Mouse (Mus musculus): Measurements from ENCODE around the gene Col4a2. TPM values are rescaled to one million over a fixed set of nuclear protein-coding genes. Genes with fewer than 3 reads are reported as not detected.

Gene Col4a2
- total RNA-seq, 2 experiments from 2014 or later: 46.4 to 57.3 TPM

- DNase-seq: no peak
Observed at GRCm38 (mm10) chr8:11327298-11327697, 14.7 kb downstream of the Col4a2 start.

GRCm38 (mm10) chr8:11327722-11328417, 15.3 kb downstream of the Col4a2 start:
- no peak for DNase-seq

GRCm38 (mm10) chr8:11331561-11331960, 19.0 kb downstream of the Col4a2 start:
- DNase-seq: no peak

GRCm38 (mm10) chr8:11333746-11334145, 21.1 kb downstream of the Col4a2 start:
- no peak for DNase-seq

GRCm38 (mm10) chr8:11334493-11334892, 21.9 kb downstream of the Col4a2 start:
- no peak for DNase-seq

GRCm38 (mm10) chr8:11335238-11335637, 22.6 kb downstream of the Col4a2 start:
- no peak for DNase-seq

- no peak for DNase-seq
Observed at GRCm38 (mm10) chr8:11336346-11336745, 23.7 kb downstream of the Col4a2 start.

GRCm38 (mm10) chr8:11337642-11338041, 25.0 kb downstream of the Col4a2 start:
- DNase-seq: no peak

GRCm38 (mm10) chr8:11338507-11338906, 25.9 kb downstream of the Col4a2 start:
- no peak for DNase-seq

GRCm38 (mm10) chr8:11340310-11341110, 27.9 kb downstream of the Col4a2 start:
- no peak for DNase-seq

GRCm38 (mm10) chr8:11341111-11341566, 28.5 kb downstream of the Col4a2 start:
- DNase-seq: no peak

GRCm38 (mm10) chr8:11344459-11344858, 31.9 kb downstream of the Col4a2 start:
- no peak for DNase-seq

GRCm38 (mm10) chr8:11346225-11346624, 33.6 kb downstream of the Col4a2 start:
- no peak for DNase-seq

- DNase-seq: no peak
Observed at GRCm38 (mm10) chr8:11347699-11348098, 35.1 kb downstream of the Col4a2 start.

GRCm38 (mm10) chr8:11348622-11349021, 36.0 kb downstream of the Col4a2 start:
- DNase-seq: no peak

GRCm38 (mm10) chr8:11351355-11351754, 38.8 kb downstream of the Col4a2 start:
- DNase-seq: no peak

GRCm38 (mm10) chr8:11352514-11352913, 39.9 kb downstream of the Col4a2 start:
- DNase-seq: no peak

GRCm38 (mm10) chr8:11354800-11355451, 42.3 kb downstream of the Col4a2 start:
- DNase-seq: no peak

- DNase-seq: no peak
Observed at GRCm38 (mm10) chr8:11355900-11356299, 43.3 kb downstream of the Col4a2 start.

GRCm38 (mm10) chr8:11356776-11357175, 44.2 kb downstream of the Col4a2 start:
- DNase-seq: no peak

GRCm38 (mm10) chr8:11357921-11358436, 45.4 kb downstream of the Col4a2 start:
- DNase-seq: no peak

- no peak for DNase-seq
Observed at GRCm38 (mm10) chr8:11359846-11360245, 47.2 kb downstream of the Col4a2 start.
